Mouse (Mus musculus): ENCODE data around the gene Begain.

DNA sequence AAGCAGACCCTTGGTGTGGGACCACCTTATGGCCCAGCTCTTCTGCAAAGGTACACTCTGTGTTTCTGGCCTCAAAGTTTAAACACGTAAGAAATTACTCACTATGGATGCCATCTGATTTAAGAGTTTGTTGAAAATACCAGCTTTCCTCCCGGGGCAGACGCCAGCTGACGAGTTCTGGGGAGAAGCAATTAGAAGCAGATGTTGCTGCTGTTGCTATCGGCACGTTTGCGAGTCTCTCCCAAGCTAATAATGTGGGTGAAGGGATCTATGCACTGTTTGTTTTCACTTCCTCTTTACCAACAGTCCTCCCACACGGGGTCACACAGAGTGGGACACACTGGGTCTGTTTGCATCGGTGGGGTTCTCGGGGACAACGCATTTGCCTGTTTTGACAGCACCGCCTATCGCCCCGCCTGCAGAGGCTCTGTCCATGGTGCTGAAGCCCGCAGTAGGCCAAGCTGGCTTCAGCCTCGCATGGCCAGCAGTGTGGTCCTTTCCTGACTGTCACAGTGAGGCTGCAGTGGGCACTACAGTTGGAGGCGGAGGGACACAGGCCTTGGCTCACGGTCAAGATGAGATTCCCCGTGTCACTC is 73.5 kb downstream of the Begain start:
- TF ChIP-seq POLR2A (IDR thresholded peaks at IDR 0.05; ENCODE audit: control insufficient read depth, low read depth, low read length) (no peak), CTCF (IDR thresholded peaks at IDR 0.05; ENCODE audit: control insufficient read depth, insufficient read depth, insufficient replicate concordance, low read depth, low read length) (no peak; the same call in 1 of the 2 replicates)

Measured in testis, adult 2 months (tissue).